Mouse (Mus musculus) testis, adult 2 months (tissue): Measurements from ENCODE around the gene Serpina16.

Experiments
- CTCF ChIP-seq: fragments of 200-500 bp; IDR thresholded peaks from 2 replicates; pipeline ENCODE4 v1.5.1; 2012; ENCODE audit warnings: low read depth, mild to moderate bottlenecking, inconsistent platforms, low read length, moderate library complexity; ENCODE audit not compliant: control insufficient read depth, insufficient read depth, insufficient replicate concordance
- POLR2A ChIP-seq: fragments of 200-500 bp; IDR thresholded peaks from 2 replicates; pipeline ENCODE4 v1.6.1; 2012; ENCODE audit warnings: low read depth, mild to moderate bottlenecking, inconsistent platforms, low read length, moderate library complexity; ENCODE audit not compliant: control insufficient read depth

DNA sequence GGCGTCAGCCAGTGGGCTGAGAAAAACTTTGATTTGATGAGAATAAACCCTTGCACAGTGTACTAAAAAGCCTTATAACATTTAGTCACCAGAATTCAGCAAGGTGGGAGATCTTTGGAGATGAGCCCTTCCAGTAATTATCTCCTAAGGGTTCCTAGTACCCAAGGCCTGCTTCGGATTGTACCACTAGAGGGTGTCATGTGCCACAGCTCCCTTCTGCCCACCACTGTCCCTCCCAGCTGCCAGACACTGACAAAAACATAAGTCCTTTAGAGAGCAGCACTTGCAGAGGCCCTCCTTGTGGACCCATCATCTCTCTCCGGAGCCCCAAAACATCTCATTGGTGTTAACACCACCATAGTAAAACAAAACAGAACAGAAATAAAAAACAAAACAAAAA is 35.6 kb upstream of the Serpina16 start:
- TF ChIP-seq POLR2A (no peak), CTCF (peak; percentile 32; the same call in 1 of the 2 replicates)
